15 mouse cellular contexts compared by ENCODE assay signal in genomic region chr8:105546384-105547350, GRCm38 (mm10). TPM values are rescaled to one million over a fixed set of nuclear protein-coding genes. Genes with fewer than 3 reads are reported as not detected.
DNase-seq lines count a peak whose midpoint lies in the region; ATAC-seq lines count a peak whose summit lies in the region.
"Had no signal": no experiment of that assay in that cellular context is flagged by ENCODE, and none has a peak within 500 bp of the region (broad histone marks: within the 10 kb centered on the region; RNA-seq: fewer than 3 reads in every experiment).

No protein-coding gene starts in this region.

- intact Hi-C loops in heart, postnatal 25 days (cut with DNase I) = no loop called here

- no peaks in the 10 kb centered on the region for H3K27me3 ChIP-seq in kidney, embryonic 16.5 days (ENCODE audit: insufficient read depth, low read length)
- H3K27me3 ChIP-seq in hindbrain, embryonic 10.5 days (ENCODE audit: insufficient read depth, poor library complexity, severe bottlenecking) = no peaks in the 10 kb centered on the region
- H3K27me3 ChIP-seq: lung, embryonic 15.5 days; midbrain, embryonic 15.5 days had no signal

- no peak overlapping the region for H3K9ac ChIP-seq in kidney, embryonic 16.5 days (replicated peaks; ENCODE audit: low read length)
- H3K9ac ChIP-seq: lung, embryonic 15.5 days; midbrain, embryonic 15.5 days had no signal

- no peak overlapping the region for H3K4me3 ChIP-seq in kidney, embryonic 16.5 days (ENCODE audit: low read length)
- no peak overlapping the region for H3K4me3 ChIP-seq in hindbrain, embryonic 10.5 days
- H3K4me3 ChIP-seq: layer of hippocampus, adult 2 months; lung, embryonic 15.5 days; midbrain, embryonic 15.5 days had no signal

- no peaks in the 10 kb centered on the region for H3K9me3 ChIP-seq in kidney, embryonic 16.5 days (ENCODE audit: low read length)
- no peaks in the 10 kb centered on the region for H3K9me3 ChIP-seq in hindbrain, embryonic 10.5 days
- H3K9me3 ChIP-seq: lung, embryonic 15.5 days; midbrain, embryonic 15.5 days had no signal

- H3K27ac ChIP-seq in kidney, embryonic 16.5 days (ENCODE audit: low read length) = no peak overlapping the region
- H3K27ac ChIP-seq in hindbrain, embryonic 10.5 days = no peak overlapping the region
- H3K27ac ChIP-seq: layer of hippocampus, adult 2 months; lung, embryonic 15.5 days; midbrain, embryonic 15.5 days had no signal

- no peak overlapping the region for H3K4me2 ChIP-seq in kidney, embryonic 16.5 days (replicated peaks; ENCODE audit: low read depth, low read length)
- H3K4me2 ChIP-seq: lung, embryonic 15.5 days; midbrain, embryonic 15.5 days had no signal

- DNase-seq in gastrocnemius, adult 18-20 months (ENCODE audit: low spot score) = peak; percentile 69
- DNase-seq in gastrocnemius, postnatal 10 days = no peak
- peak; percentile 50 to 60 for DNase-seq in kidney, postnatal 36 days
- DNase-seq in heart, postnatal 25 days (ENCODE audit: low spot score) = peak; percentile 33
- DNase-seq in lung, postnatal 36 days = peak; percentile 88
- no peak for DNase-seq in Muller cell, postnatal 12 days (ENCODE audit: inconsistent ontology term)
- DNase-seq in hindbrain, embryonic 10.5 days (ENCODE audit: low spot score) = no peak
- DNase-seq: B cell, adult 2 months; cerebellum, adult 9-10 months; kidney, adult 11 months had no signal

- WGBS in kidney, embryonic 16.5 days = 72% methylated on average over 6 of the region's 6 CpGs
- 80% methylated on average over 6 of the region's 6 CpGs for WGBS in hindbrain, embryonic 10.5 days

- H3K4me1 ChIP-seq in kidney, embryonic 16.5 days (ENCODE audit: insufficient read depth, low read length) = peaks cover 32% of the 10 kb centered on the region
- H3K4me1 ChIP-seq in hindbrain, embryonic 10.5 days (replicated peaks) = peaks cover 22% of the 10 kb centered on the region

- H3K36me3 ChIP-seq in kidney, embryonic 16.5 days (ENCODE audit: insufficient read depth, low read length) = no peaks in the 10 kb centered on the region
- peaks cover 11% of the 10 kb centered on the region for H3K36me3 ChIP-seq in hindbrain, embryonic 10.5 days
- H3K36me3 ChIP-seq: lung, embryonic 15.5 days had no signal

- ATAC-seq in kidney, embryonic 16.5 days (ENCODE audit: low FRiP score, low TSS enrichment) = no peak
- ATAC-seq: midbrain, embryonic 15.5 days had no signal

RNA-seq across cellular contexts. Expression of gene Atp6v0d1, which starts 19.2 kb away (rescaled TPM):
- total RNA-seq in gastrocnemius, adult 18-20 months (2021) = 10 to 100 TPM; 40.1 to 42.7 TPM
- total RNA-seq in gastrocnemius, postnatal 10 days (2021) = 10 to 100 TPM; 49.3 to 54.2 TPM
- 106 and 111 TPM in 2 replicates for polyA plus RNA-seq in kidney, embryonic 16.5 days (2015; fragmentation: Nextera tagmentation; extraction: Ambion mirVana)
- 10 to 100 TPM; 45.7 to 53.2 TPM for total RNA-seq in heart, postnatal 25 days (2021)
- polyA plus RNA-seq in hindbrain, embryonic 10.5 days (2016; fragmentation: Nextera tagmentation; extraction: Ambion mirVana) = 90.8 and 119 TPM in 2 replicates

RNA-seq across cellular contexts. Expression of gene Hsd11b2, which starts 28.1 kb away (rescaled TPM):
- under 1 TPM in 1 of 2 experiments, not detected in 1; 0.11 TPM for total RNA-seq in gastrocnemius, adult 18-20 months (2021)
- 1 to 10 TPM; 4.4 to 4.5 TPM for total RNA-seq in gastrocnemius, postnatal 10 days (2021)
- polyA plus RNA-seq in kidney, embryonic 16.5 days (2015; fragmentation: Nextera tagmentation; extraction: Ambion mirVana) = 39.3 and 39.9 TPM in 2 replicates
- under 1 TPM; 0.13 to 0.36 TPM for total RNA-seq in heart, postnatal 25 days (2021)
- polyA plus RNA-seq in hindbrain, embryonic 10.5 days (2016; fragmentation: Nextera tagmentation; extraction: Ambion mirVana) = 24.1 and 36.7 TPM in 2 replicates
- total RNA-seq: hematopoietic stem cell, adult 5-6 weeks; layer of hippocampus, adult 2 months had no signal

RNA-seq across cellular contexts. Expression of gene Zdhhc1, which starts 50.0 kb away (rescaled TPM):
- 10 to 100 TPM; 10.3 to 11.6 TPM for total RNA-seq in gastrocnemius, adult 18-20 months (2021)
- 10 to 100 TPM; 10.9 to 15.9 TPM for total RNA-seq in gastrocnemius, postnatal 10 days (2021)
- polyA plus RNA-seq in kidney, embryonic 16.5 days (2015; fragmentation: Nextera tagmentation; extraction: Ambion mirVana) = 49.6 and 51.1 TPM in 2 replicates
- total RNA-seq in heart, postnatal 25 days (2021) = 10 to 100 TPM; 12.8 to 13.6 TPM
- 23.3 and 29.2 TPM in 2 replicates for polyA plus RNA-seq in hindbrain, embryonic 10.5 days (2016; fragmentation: Nextera tagmentation; extraction: Ambion mirVana)

RNA-seq across cellular contexts. Expression of gene Ripor1, which starts 58.4 kb away (rescaled TPM):
- 10 to 100 TPM; 17.1 to 21.7 TPM for total RNA-seq in gastrocnemius, adult 18-20 months (2021)
- 10 to 100 TPM; 20.7 to 26.9 TPM for total RNA-seq in gastrocnemius, postnatal 10 days (2021)
- 44.5 and 46.3 TPM in 2 replicates for polyA plus RNA-seq in kidney, embryonic 16.5 days (2015; fragmentation: Nextera tagmentation; extraction: Ambion mirVana)
- total RNA-seq in heart, postnatal 25 days (2021) = 10 to 100 TPM; 41.7 to 50.9 TPM
- 17.7 and 23.7 TPM in 2 replicates for polyA plus RNA-seq in hindbrain, embryonic 10.5 days (2016; fragmentation: Nextera tagmentation; extraction: Ambion mirVana)

Comparison
In these comparisons a context has a peak if more than half of its experiments do, and no peak if none do; other contexts are left out.
1. DNase-seq: peak in gastrocnemius, adult 18-20 months (single experiment), kidney, postnatal 36 days (2 of 2), heart, postnatal 25 days (single experiment) and lung, postnatal 36 days (single experiment); none in gastrocnemius, postnatal 10 days (single experiment), Muller cell, postnatal 12 days (single experiment) and hindbrain, embryonic 10.5 days (single experiment).